In the genomic region with DNA sequence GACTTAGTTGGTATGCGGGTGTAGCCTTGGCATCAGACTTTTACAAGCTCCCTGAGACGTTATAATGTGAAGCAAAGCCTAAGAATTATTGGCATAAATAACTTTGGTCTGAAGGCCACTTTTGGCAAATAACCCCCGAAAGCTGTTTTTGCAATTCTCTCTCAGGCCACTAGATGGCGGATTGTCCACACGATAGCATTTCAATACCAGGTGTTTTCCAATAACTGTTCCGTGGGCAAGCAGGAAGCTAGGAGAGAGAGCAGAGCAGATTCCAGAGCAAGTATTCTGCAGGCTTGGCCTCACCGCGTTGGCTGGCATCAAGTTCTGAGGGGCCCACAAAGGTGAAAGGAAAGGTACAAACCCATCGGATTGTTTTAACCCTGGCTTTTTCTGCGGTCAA, we compare ENCODE assay signal across 8 mouse cellular contexts. TPM values are rescaled to one million over a fixed set of nuclear protein-coding genes. Genes with fewer than 3 reads are reported as not detected.
A peak's percentile ranks its signal among the peaks of the same experiment; 100 is the strongest.
DNase-seq lines count a peak whose midpoint lies in the region; ATAC-seq and TF ChIP-seq lines count a peak whose summit lies in the region.

No protein-coding gene starts in this region.

- peak; percentile 52 to 86 for DNase-seq in heart, adult 18-20 months
- no peak for DNase-seq in heart, adult 11 months
- DNase-seq in cerebellum, adult 9-11 months = peak; percentile 63
- DNase-seq in frontal cortex, postnatal 36 days (ENCODE audit: low spot score in 2 of 2) = peak; percentile 63 to 79
- peak; percentile 65 to 76 for DNase-seq in left cerebral cortex, adult 2 months (ENCODE audit: extremely low spot score in 1 of 2, low spot score in 2 of 2)

- no peak overlapping the region for H3K4me3 ChIP-seq in left cerebral cortex, adult 2 months
- no peak overlapping the region for H3K4me3 ChIP-seq in small intestine, adult 2 months (ENCODE audit: low read depth, low read length)

- no peak overlapping the region for H3K27ac ChIP-seq in left cerebral cortex, adult 2 months
- no peak overlapping the region for H3K27ac ChIP-seq in small intestine, adult 2 months (ENCODE audit: insufficient read depth, low read depth, low read length)

- TF ChIP-seq POLR2A in small intestine, adult 2 months (IDR thresholded peaks at IDR 0.05; ENCODE audit: low read depth, low read length) = no peak

- H3K4me1 ChIP-seq in small intestine, adult 2 months (ENCODE audit: control insufficient read depth, insufficient read depth, insufficient read length, low read length) = no peaks in the 10 kb centered on the region

- intact Hi-C loops in left cerebral cortex, adult 2 months (cut with DNase I) = loop anchor here (1.0 to 2.0 kb wide), 3 partner anchors 162 to 568 kb away; no protein-coding TSS in a partner anchor

- peak; percentile 70 for ATAC-seq in inflammation-experienced regulatory T-cells, adult 6 months
- ATAC-seq in megakaryocyte-erythroid progenitor cell, adult 5-6 weeks (replicated peaks; ENCODE audit: low FRiP score, low TSS enrichment, poor library complexity, severe bottlenecking) = peak; percentile 55; the same call in 1 of the 2 replicates

- peak; percentile 93 for TF ChIP-seq CTCF in left cerebral cortex, adult 2 months (IDR thresholded peaks at IDR 0.05)
- peak; percentile 59; the same call in 1 of the 2 replicates for TF ChIP-seq CTCF in small intestine, adult 2 months (IDR thresholded peaks at IDR 0.05; ENCODE audit: extremely low read depth, insufficient read length, insufficient replicate concordance, low read depth, low read length)

- WGBS in small intestine, adult 2 months = 13% methylated on average over 10 of the region's 10 CpGs

- no peaks in the 10 kb centered on the region for H3K27me3 ChIP-seq in small intestine, adult 2 months (ENCODE audit: control insufficient read depth, insufficient read depth, low read length)

- no peaks in the 10 kb centered on the region for H3K36me3 ChIP-seq in small intestine, adult 2 months (ENCODE audit: control insufficient read depth, insufficient read depth, low read length)

RNA-seq across cellular contexts. Expression of gene Synm, which starts 29.2 kb away (rescaled TPM):
- total RNA-seq in heart, adult 18-20 months (2021) = 10 to 100 TPM in 1 of 2 experiments, 1 to 10 TPM in 1; 9.6 to 10.6 TPM
- not detected for polyA plus RNA-seq in inflammation-experienced regulatory T-cells, adult 6 months (2017; shearing (Covaris generic))
- 10 to 100 TPM; 16.0 to 19.2 TPM for total RNA-seq in left cerebral cortex, adult 2 months (2021)
- total RNA-seq in megakaryocyte-erythroid progenitor cell, adult 5-6 weeks (2014; fragmentation: Nextera tagmentation) = not detected in 2 replicates
- 0.52 TPM in 1 of 2 replicates, not detected in the other for total RNA-seq in megakaryocyte-erythroid progenitor cell, adult 5-6 weeks (2017)
- polyA plus RNA-seq in small intestine, adult 2 months (2012; rRNA removed) = 15.2 and 24.8 TPM in 2 replicates

Comparison
In these comparisons a context has a peak if more than half of its experiments do, and no peak if none do; other contexts are left out.
1. RNA of gene Synm, which starts 29.2 kb away (total RNA-seq): 16.0 to 19.2 TPM in left cerebral cortex, adult 2 months and 9.6 to 10.6 TPM in heart, adult 18-20 months; 0.52 TPM in megakaryocyte-erythroid progenitor cell, adult 5-6 weeks; every median in the first group is over 4 times any median in the second.